Mouse (Mus musculus) limb, embryonic 12.5 days (tissue): ENCODE measurements around the gene Gm20532. TPM values are rescaled to one million over a fixed set of nuclear protein-coding genes. Genes with fewer than 3 reads are reported as not detected.

Experiments used
- ATAC-seq: fragments of 200-750 bp; cut with Nextera tagmentation; 2 replicates; pipeline ENCODE4 v1.8.0; 2017; ENCODE audit warnings: low read depth, moderate TSS enrichment; ENCODE audit not compliant: insufficient number of reproducible peaks, insufficient read depth, low FRiP score, low TSS enrichment
- H3K27ac ChIP-seq: fragments of 300-500 bp; sonication (generic); 2 replicates; pipeline ENCODE4 v1.5.1; 2016; ENCODE audit warnings: mild to moderate bottlenecking, moderate library complexity
- H3K27me3 ChIP-seq: fragments of 300-500 bp; sonication (generic); 2 replicates; pipeline ENCODE4 v1.6.1; 2016; ENCODE audit warnings: mild to moderate bottlenecking, moderate library complexity
- H3K36me3 ChIP-seq: fragments of 300-500 bp; sonication (generic); 2 replicates; pipeline ENCODE4 v1.6.1; 2016; ENCODE audit warnings: mild to moderate bottlenecking, moderate library complexity
- H3K4me1 ChIP-seq: fragments of 300-500 bp; sonication (generic); replicated peaks from 2 replicates; pipeline ENCODE4 v1.6.1; 2016
- H3K4me2 ChIP-seq: fragments of 300-500 bp; sonication (generic); 2 replicates; pipeline ENCODE4 v1.6.1; 2016; ENCODE audit warnings: mild to moderate bottlenecking, moderate library complexity
- H3K4me3 ChIP-seq: fragments of 300-500 bp; sonication (generic); replicated peaks from 2 replicates; pipeline ENCODE4 v1.5.1; 2016; ENCODE audit warnings: mild to moderate bottlenecking
- H3K9ac ChIP-seq: fragments of 300-500 bp; sonication (generic); replicated peaks from 2 replicates; pipeline ENCODE4 v1.6.1; 2016; ENCODE audit warnings: mild to moderate bottlenecking, moderate library complexity
- H3K9me3 ChIP-seq: fragments of 300-500 bp; sonication (generic); 2 replicates; pipeline ENCODE4 v1.6.1; 2016; ENCODE audit warnings: mild to moderate bottlenecking, moderate library complexity
- WGBS: fragments of 180-500 bp; shearing (Covaris S2); methylation state at CpG from one replicate; pipeline ENCODE4 v1.1.7; 2016; 5-methylcytosine and 5-hydroxymethylcytosine counted together
- polyA plus RNA-seq: library from polyadenylated mRNA; unstranded; fragments of >200 nt; fragmentation: Nextera tagmentation; extraction: Ambion mirVana; gene quantifications from 2 replicates; pipeline ENCODE4 v1.2.1, GENCODE M21; 2016

The Gm20532 gene
- polyA plus RNA-seq, 1 experiment from 2014 or later, result 0.31 TPM

DNA sequence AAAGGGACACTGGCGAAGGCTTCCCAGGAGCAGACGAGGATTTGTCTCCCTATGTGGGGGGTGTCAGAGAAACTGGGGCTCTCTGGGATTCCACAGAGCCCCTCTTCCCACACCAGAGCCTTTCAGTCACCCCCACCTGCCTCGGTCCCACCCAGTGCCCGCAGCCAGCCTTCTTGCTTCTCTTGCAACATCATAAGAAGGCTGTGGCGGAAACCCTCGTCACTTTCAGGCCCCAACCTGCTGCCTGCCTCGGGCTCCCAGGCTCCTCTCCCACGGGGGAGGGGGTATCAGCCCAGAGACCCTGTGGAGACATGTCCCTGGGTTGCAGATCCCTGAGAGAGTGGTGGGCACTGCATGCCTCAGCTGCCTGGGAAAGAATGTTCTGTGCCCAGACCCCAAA, 35.0 kb upstream of the Gm20532 start:
- Histone ChIP-seq H3K4me2 (no peak overlapping the region), H3K4me3 (no peak overlapping the region), H3K27ac (peak overlapping the region; percentile 35; the same call in 1 of the 2 replicates), H3K4me1 (peaks cover 14% of the 10 kb centered on the region), H3K9ac (peak overlapping the region; percentile 24; the same call in 1 of the 2 replicates), H3K27me3 (no peaks in the 10 kb centered on the region), H3K36me3 (no peaks in the 10 kb centered on the region), H3K9me3 (no peaks in the 10 kb centered on the region)
- no peak for ATAC-seq
- 63% methylated on average over 8 of the region's 8 CpGs for WGBS

DNA sequence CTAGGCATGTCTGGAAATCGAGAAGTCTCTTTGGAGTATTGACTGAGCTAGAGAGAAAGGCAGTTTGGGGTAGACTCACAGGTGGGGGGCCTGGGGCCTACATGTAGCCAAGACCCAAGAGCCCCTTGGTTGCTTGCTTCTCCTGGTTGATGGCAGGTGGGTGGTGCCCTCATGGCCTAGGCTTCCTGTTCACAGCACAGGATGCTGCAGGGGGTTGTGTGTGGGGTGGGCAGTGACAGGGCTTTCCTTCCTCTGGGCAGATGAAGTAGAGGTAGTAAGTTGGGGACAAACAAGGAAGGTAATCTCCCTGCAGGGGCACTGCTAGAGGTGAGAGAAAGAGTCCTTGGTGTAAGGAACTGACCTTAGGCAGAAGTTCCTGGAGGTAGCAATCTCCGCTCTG, 34.4 kb upstream of the Gm20532 start:
- Histone ChIP-seq H3K27me3 (no peaks in the 10 kb centered on the region), H3K9ac (no peak overlapping the region), H3K27ac (no peak overlapping the region), H3K4me2 (no peak overlapping the region), H3K4me3 (no peak overlapping the region), H3K36me3 (no peaks in the 10 kb centered on the region), H3K4me1 (peaks cover 12% of the 10 kb centered on the region), H3K9me3 (no peaks in the 10 kb centered on the region)
- ATAC-seq, result no peak
- 96% methylated on average over 2 of the region's 2 CpGs for WGBS

DNA sequence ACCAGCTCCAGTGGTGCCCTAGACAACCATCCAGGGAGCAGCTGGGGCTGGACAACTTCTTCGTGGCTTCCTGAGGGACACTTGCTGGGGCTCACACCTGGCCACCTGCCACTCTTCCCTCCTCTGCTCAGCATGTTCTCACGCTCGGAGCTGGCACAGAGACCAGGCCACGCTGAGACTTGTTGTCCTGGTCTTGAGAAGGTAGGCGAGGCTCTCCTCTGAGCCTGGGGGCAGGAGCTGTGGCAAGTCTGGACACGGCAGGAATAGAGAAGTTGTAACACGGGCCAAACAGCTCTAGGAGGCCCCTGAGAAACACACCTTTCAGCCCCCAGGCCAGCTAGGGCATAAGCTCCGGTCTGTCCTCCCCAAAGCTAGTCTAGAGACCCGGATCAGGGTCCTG, 32.5 kb upstream of the Gm20532 start:
- H3K4me3 ChIP-seq, result no peak overlapping the region
- no peaks in the 10 kb centered on the region for H3K36me3 ChIP-seq
- H3K9me3 ChIP-seq, result no peaks in the 10 kb centered on the region
- no peaks in the 10 kb centered on the region for H3K4me1 ChIP-seq
- no peak overlapping the region for H3K27ac ChIP-seq
- ATAC-seq, result no peak
- H3K27me3 ChIP-seq, result no peaks in the 10 kb centered on the region
- no peak overlapping the region for H3K9ac ChIP-seq
- WGBS, result 69% methylated on average over 9 of the region's 9 CpGs
- H3K4me2 ChIP-seq, result no peak overlapping the region

DNA sequence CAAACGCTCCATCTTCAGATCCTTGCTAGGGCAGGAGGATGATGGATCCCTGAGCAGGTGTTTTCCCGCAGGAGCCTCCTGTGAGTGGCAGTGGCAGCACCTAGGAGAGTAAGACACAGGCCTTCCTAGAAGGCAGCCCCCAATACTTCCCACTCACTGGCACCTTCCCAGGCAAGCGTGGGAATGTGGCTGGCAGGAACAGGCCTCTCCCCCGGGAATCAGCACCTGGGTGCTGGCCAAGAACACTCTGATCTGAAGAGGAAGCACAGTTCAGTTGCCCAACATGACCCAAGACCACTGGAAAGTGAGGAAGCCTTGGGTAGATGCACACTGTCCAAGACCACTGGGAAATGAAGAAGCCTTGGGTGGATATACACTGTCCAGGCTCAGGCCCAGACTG, 31.4 kb upstream of the Gm20532 start:
- Histone ChIP-seq H3K36me3 (no peaks in the 10 kb centered on the region), H3K4me1 (no peaks in the 10 kb centered on the region), H3K4me2 (no peak overlapping the region), H3K27me3 (no peaks in the 10 kb centered on the region), H3K27ac (no peak overlapping the region), H3K9me3 (no peaks in the 10 kb centered on the region), H3K4me3 (no peak overlapping the region), H3K9ac (no peak overlapping the region)
- WGBS, result 82% methylated on average over 4 of the region's 4 CpGs
- no peak for ATAC-seq

DNA sequence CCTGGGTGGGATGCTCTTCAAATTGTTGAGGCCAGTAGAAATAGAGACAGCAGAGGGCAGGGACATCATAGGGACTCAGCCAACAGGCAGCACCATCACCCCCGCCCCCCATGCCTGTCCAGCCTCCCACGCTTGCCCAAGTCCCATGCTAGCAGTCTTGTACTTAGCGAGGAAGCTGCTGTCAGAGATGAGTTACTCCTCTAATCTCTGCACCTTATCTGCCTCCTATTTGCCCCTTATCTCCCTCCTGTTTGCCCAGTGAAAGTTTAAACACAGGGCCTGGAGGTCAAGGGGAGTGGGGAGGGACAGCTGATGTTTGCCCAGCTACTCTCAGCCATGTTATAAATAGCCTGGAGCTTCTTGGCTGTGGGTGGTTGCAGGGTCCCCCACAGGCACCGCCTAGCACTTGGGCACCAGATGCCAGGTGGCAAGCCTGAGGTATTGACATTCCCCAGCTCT, 29.9 kb upstream of the Gm20532 start:
- no peaks in the 10 kb centered on the region for H3K36me3 ChIP-seq
- no peaks in the 10 kb centered on the region for H3K27me3 ChIP-seq
- H3K9ac ChIP-seq, result no peak overlapping the region
- H3K9me3 ChIP-seq, result no peaks in the 10 kb centered on the region
- 50% methylated on average over 4 of the region's 4 CpGs for WGBS
- H3K4me3 ChIP-seq, result no peak overlapping the region
- 0 out of 2 replicates have a peak, but pooled peaks cover 2% of the 10 kb centered on the region for H3K4me1 ChIP-seq
- H3K4me2 ChIP-seq, result no peak overlapping the region
- no peak overlapping the region for H3K27ac ChIP-seq
- no peak for ATAC-seq

DNA sequence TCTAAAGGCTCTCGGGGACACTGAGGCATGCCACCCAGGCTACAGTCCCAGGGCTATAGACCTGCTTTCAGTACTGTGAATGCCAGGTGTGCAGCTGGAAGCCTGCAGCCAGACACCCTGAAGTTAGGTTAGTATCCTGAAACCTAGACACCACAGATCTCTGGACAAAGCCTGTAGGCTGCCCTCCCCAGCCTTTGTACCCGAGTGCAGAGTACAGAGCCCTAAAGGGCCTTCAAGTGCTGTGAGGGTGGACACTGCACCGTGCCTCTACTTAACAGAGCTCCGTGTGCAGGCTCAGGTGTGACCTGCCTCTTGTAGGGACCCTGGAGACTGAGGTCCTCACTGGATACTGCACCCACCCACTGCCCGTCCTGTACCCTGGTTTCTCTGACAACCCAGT, 25.9 kb upstream of the Gm20532 start:
- ATAC-seq, result no peak
- 84% methylated on average over 5 of the region's 5 CpGs for WGBS

DNA sequence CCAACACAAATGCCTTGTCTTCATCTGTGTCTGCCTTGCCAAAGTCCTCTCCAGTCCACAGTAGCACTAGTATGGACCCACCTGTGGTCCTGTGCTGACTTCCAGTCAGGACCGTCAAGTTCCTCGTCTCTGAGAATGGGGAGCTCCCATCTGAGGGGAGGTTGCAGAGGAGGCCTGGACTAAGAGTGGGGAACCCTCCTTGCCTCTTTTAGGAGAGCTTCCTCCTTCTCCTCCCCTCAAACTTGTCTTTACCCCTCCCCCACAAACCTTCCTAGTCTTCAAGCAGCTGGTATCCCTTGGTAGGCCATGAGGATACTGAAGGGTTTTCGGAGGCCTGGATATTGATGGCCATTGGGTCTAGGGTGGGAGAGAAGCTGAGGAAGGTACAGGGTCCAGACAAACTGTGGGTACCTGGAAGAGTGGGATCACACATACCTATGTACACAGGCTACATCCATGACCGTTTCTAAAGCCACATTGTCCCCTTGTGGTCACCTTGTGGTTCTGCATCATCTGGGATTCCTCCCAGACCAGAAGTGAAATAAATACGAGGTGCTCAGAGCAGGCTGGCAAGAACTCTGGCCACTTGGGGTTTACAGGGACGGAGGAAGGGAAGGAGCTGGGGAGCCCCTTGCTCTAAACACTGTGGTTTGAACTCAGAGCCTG, 25.0 kb upstream of the Gm20532 start:
- Histone ChIP-seq H3K4me1 (peaks cover 5% of the 10 kb centered on the region), H3K36me3 (no peaks in the 10 kb centered on the region), H3K27me3 (no peaks in the 10 kb centered on the region), H3K9me3 (no peaks in the 10 kb centered on the region), H3K9ac (no peak overlapping the region), H3K27ac (no peak overlapping the region), H3K4me2 (no peak overlapping the region), H3K4me3 (no peak overlapping the region)
- WGBS, result 37% methylated on average over 6 of the region's 6 CpGs
- ATAC-seq, result peak; percentile 78; the same call in 1 of the 2 replicates

More for the DNA sequence above, 25.9 kb upstream of the Gm20532 start:
- H3K9ac ChIP-seq, result no peak overlapping the region
- peaks cover 5% of the 10 kb centered on the region; the same call in 1 of the 2 replicates for H3K4me1 ChIP-seq
- H3K27me3 ChIP-seq, result no peaks in the 10 kb centered on the region
- no peaks in the 10 kb centered on the region for H3K9me3 ChIP-seq
- H3K4me2 ChIP-seq, result no peak overlapping the region
- H3K4me3 ChIP-seq, result no peak overlapping the region
- no peak overlapping the region for H3K27ac ChIP-seq
- H3K36me3 ChIP-seq, result no peaks in the 10 kb centered on the region

DNA sequence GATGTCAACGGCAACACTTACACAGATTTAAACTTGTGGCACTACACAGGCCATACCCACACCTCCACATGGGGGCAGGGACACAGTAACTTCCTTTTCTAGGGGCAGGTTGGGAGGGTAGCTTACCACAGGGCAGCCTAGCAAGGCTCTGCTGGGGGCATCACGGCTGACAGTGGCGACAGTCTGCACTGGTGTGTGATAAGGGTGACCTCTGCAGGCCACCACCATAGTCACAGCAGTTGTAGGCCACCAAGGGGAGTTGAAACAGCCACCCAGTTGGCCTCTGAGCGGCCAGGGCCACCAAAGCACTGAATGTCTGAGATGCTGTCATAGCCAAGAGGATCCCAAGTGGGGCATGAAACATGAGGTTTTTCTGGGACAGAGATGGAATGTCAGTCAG, 20.2 kb upstream of the Gm20532 start:
- Histone ChIP-seq H3K4me2 (no peak overlapping the region), H3K27me3 (no peaks in the 10 kb centered on the region), H3K9me3 (no peaks in the 10 kb centered on the region), H3K36me3 (no peaks in the 10 kb centered on the region), H3K27ac (no peak overlapping the region), H3K4me1 (peaks cover 5% of the 10 kb centered on the region), H3K4me3 (no peak overlapping the region), H3K9ac (no peak overlapping the region)
- ATAC-seq, result no peak
- WGBS, result 19% methylated on average over 4 of the region's 4 CpGs

DNA sequence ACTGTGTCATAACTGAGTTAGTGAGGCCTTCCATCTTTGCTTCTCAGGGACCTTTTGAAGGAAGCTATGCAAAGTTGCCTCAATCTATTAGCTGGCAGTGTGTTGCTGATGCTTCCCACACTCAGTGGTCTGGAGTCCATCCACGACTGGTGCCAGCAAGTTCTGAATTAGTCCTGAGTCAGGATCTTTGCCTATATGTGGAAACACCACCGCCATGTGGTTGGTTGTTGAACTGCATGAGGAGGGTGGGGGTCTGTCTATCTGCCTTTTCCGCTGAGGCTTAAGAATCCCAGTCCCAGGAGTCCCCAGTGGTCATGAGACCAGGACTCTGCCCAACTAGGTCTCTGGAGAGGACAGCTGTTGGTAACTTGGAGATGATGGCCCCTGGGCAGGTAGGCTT, 16.4 kb upstream of the Gm20532 start:
- no peak overlapping the region for H3K9ac ChIP-seq
- WGBS, result 2% methylated on average over 3 of the region's 3 CpGs
- no peak for ATAC-seq

DNA sequence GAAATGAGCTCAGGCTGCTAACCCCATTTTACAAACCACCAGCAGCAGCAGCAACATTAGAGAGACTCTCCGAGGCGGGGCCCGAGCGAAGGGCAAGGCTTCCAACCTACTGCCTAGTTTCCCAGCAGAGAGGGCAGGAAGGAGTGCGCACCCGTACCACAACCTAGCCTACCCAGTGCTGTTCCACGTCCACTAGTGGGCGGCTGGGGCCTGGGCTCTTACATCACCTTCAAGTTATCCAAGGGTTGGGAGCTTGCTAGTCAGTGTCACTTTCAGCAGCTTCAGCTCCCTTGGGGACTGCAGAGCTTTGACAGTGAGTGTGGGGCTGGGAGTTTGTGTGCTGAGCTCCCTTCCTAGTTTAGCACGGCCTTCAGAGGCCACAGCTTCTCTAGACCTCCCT, 15.0 kb upstream of the Gm20532 start:
- H3K4me3 ChIP-seq, result no peak overlapping the region
- H3K9ac ChIP-seq, result no peak overlapping the region
- ATAC-seq, result no peak
- 0 out of 2 replicates have a peak, but pooled peaks cover 4% of the 10 kb centered on the region for H3K27me3 ChIP-seq
- H3K27ac ChIP-seq, result peak overlapping the region; percentile 53; the same call in 1 of the 2 replicates
- no peaks in the 10 kb centered on the region for H3K9me3 ChIP-seq
- WGBS, result 81% methylated on average over 9 of the region's 9 CpGs
- no peaks in the 10 kb centered on the region for H3K36me3 ChIP-seq
- H3K4me2 ChIP-seq, result no peak overlapping the region
- no peaks in the 10 kb centered on the region for H3K4me1 ChIP-seq

More for the DNA sequence above, 16.4 kb upstream of the Gm20532 start:
- Histone ChIP-seq H3K4me1 (no peaks in the 10 kb centered on the region; the same call in 1 of the 2 replicates), H3K27me3 (0 out of 2 replicates have a peak, but pooled peaks cover 4% of the 10 kb centered on the region), H3K4me3 (no peak overlapping the region), H3K36me3 (no peaks in the 10 kb centered on the region), H3K4me2 (no peak overlapping the region), H3K27ac (no peak overlapping the region), H3K9me3 (no peaks in the 10 kb centered on the region)

DNA sequence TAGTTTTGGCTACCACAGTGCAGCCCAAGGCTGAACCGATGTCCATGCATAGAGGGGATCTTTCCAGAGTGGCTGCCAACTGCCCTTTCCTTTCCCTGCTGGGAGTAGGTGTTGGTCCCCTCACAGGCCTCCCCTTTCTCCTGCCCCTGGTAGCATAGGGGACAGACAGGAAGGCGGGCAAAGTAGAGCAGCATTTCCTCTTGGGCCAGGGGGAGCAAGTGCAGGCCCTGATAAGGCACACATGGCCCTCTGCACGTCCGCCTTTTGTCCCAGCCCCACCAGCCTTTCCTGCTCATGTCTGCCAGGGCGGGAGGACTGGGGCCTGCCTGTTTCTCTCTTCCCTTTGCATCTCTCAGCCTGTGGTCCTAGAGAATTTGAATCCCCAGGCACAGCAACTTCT, 14.6 kb upstream of the Gm20532 start:
- 0 out of 2 replicates have a peak overlapping the region, but pooled peaks have one; percentile 4 for H3K9ac ChIP-seq
- no peak for ATAC-seq
- H3K4me2 ChIP-seq, result no peak overlapping the region

DNA sequence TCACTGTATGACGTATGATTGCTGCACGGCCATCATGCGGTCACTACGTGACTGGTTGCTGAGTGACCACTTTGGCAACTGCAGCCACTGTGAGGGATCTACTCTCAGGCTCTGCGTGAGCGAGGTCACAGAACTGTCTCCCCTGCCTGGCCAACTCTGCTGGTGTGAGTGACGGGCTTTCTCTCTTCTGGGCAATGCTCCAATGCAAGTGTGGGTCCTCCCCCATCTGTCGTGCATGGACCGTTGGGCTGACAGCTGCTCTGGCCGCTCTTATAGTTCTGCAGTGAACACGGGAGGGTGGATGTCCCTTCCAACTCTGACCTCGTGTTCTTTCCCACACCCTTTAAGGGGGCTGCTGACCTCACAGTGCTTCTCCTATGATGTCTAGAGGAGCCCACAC, 13.0 kb upstream of the Gm20532 start:
- peaks cover 8% of the 10 kb centered on the region for H3K4me1 ChIP-seq
- no peak overlapping the region for H3K4me3 ChIP-seq
- WGBS, result 80% methylated on average over 12 of the region's 12 CpGs
- no peak overlapping the region for H3K4me2 ChIP-seq
- 0 out of 2 replicates have a peak, but pooled peaks cover 4% of the 10 kb centered on the region for H3K27me3 ChIP-seq
- no peaks in the 10 kb centered on the region for H3K36me3 ChIP-seq
- H3K27ac ChIP-seq, result no peak overlapping the region
- H3K9me3 ChIP-seq, result no peaks in the 10 kb centered on the region
- no peak for ATAC-seq
- no peak overlapping the region for H3K9ac ChIP-seq

More for the DNA sequence above, 14.6 kb upstream of the Gm20532 start:
- Histone ChIP-seq H3K4me1 (no peaks in the 10 kb centered on the region), H3K27me3 (0 out of 2 replicates have a peak, but pooled peaks cover 4% of the 10 kb centered on the region), H3K27ac (peak overlapping the region; percentile 53), H3K9me3 (no peaks in the 10 kb centered on the region), H3K4me3 (no peak overlapping the region), H3K36me3 (no peaks in the 10 kb centered on the region)
- 58% methylated on average over 5 of the region's 5 CpGs for WGBS
